8 mouse cellular contexts compared by ENCODE assay signal in genomic region chr7:100120791-100121261, GRCm38 (mm10). TPM values are rescaled to one million over a fixed set of nuclear protein-coding genes. Genes with fewer than 3 reads are reported as not detected.
DNase-seq lines count a peak whose midpoint lies in the region; ATAC-seq lines count a peak whose summit lies in the region.

No protein-coding gene starts in this region.

- peaks cover 44% of the 10 kb centered on the region for H3K4me1 ChIP-seq in erythroblast, embryonic 14.5 days (ENCODE audit: control insufficient read depth)
- H3K4me1 ChIP-seq in intestine, embryonic 15.5 days (replicated peaks): no peaks in the 10 kb centered on the region

- WGBS in intestine, embryonic 15.5 days: 0% methylated on average over 25 of the region's 25 CpGs

- H3K4me2 ChIP-seq in intestine, embryonic 15.5 days (replicated peaks): peak overlapping the region; percentile 69

- peak overlapping the region; percentile 95 for H3K4me3 ChIP-seq in erythroblast, embryonic 14.5 days (replicated peaks)
- H3K4me3 ChIP-seq in intestine, embryonic 15.5 days (replicated peaks): peak overlapping the region; percentile 79

- peak; percentile 7 to 13 for DNase-seq in left cerebral cortex, postnatal 25 days (ENCODE audit: low spot score in 2 of 2)
- DNase-seq in left cerebral cortex, postnatal 36 days (ENCODE audit: low spot score in 2 of 2): no peak
- DNase-seq in R1 (ENCODE audit: low read depth, low spot score): peak; percentile 75
- peak; percentile 40 for DNase-seq in lung, postnatal 36 days
- peak; percentile 38 to 51 for DNase-seq in spleen, postnatal 14 days (ENCODE audit: low spot score in 2 of 2)

- H3K36me3 ChIP-seq in erythroblast, embryonic 14.5 days (ENCODE audit: control insufficient read depth): peaks cover 42% of the 10 kb centered on the region
- H3K36me3 ChIP-seq in intestine, embryonic 15.5 days: peaks cover 8% of the 10 kb centered on the region; the same call in 1 of the 2 replicates

- ATAC-seq in intestine, embryonic 15.5 days: peak; percentile 72
- no peak for ATAC-seq in activated CD4-positive, CD25-positive, alpha-beta regulatory T cell, adult 4 months

- peak overlapping the region; percentile 82 for H3K9ac ChIP-seq in intestine, embryonic 15.5 days

- peaks cover 4% of the 10 kb centered on the region for H3K9me3 ChIP-seq in erythroblast, embryonic 14.5 days (ENCODE audit: control insufficient read depth, low read length)
- no peaks in the 10 kb centered on the region for H3K9me3 ChIP-seq in intestine, embryonic 15.5 days

- peak overlapping the region; percentile 88 for H3K27ac ChIP-seq in intestine, embryonic 15.5 days

- intact Hi-C loops in left cerebral cortex, postnatal 25 days (cut with DNase I): loop anchor here (1.0 to 5.0 kb wide), 3 partner anchors 38 to 106 kb away; partner anchors contain the start of genes Lipt2 and Pgm2l1
- intact Hi-C loops in left cerebral cortex, postnatal 36 days (cut with DNase I): loop anchor here (1.0 to 10.0 kb wide), 3 partner anchors 38 to 106 kb away; partner anchors contain the start of genes Lipt2 and Pgm2l1

- H3K27me3 ChIP-seq in erythroblast, embryonic 14.5 days (ENCODE audit: control insufficient read depth): no peaks in the 10 kb centered on the region
- no peaks in the 10 kb centered on the region for H3K27me3 ChIP-seq in intestine, embryonic 15.5 days (replicated peaks)

RNA-seq across cellular contexts. Expression of gene Pold3, which starts 0.5 kb away (rescaled TPM):
- 10 to 100 TPM; 32.9 to 35.7 TPM for total RNA-seq in left cerebral cortex, postnatal 25 days (2021)
- 10 to 100 TPM; 23.0 to 37.3 TPM for total RNA-seq in left cerebral cortex, postnatal 36 days (2021)
- 1.2 and 2.9 TPM in 2 replicates for polyA plus RNA-seq in erythroblast, embryonic 14.5 days (2012)
- polyA plus RNA-seq in intestine, embryonic 15.5 days (2015; fragmentation: Nextera tagmentation; extraction: Ambion mirVana): 52.6 and 54.7 TPM in 2 replicates
- 10 to 100 TPM; 40.6 to 44.4 TPM for polyA plus RNA-seq in activated CD4-positive, CD25-positive, alpha-beta regulatory T cell, adult 4 months (2017; shearing (Covaris generic))

RNA-seq across cellular contexts. Expression of gene Lipt2, which starts 38.3 kb away (rescaled TPM):
- 1 to 10 TPM; 4.9 to 5.4 TPM for total RNA-seq in left cerebral cortex, postnatal 25 days (2021)
- 1 to 10 TPM; 4.2 to 5.8 TPM for total RNA-seq in left cerebral cortex, postnatal 36 days (2021)
- polyA plus RNA-seq in erythroblast, embryonic 14.5 days (2012): 0.02 and 0.13 TPM in 2 replicates
- polyA plus RNA-seq in intestine, embryonic 15.5 days (2015; fragmentation: Nextera tagmentation; extraction: Ambion mirVana): 21.9 and 23.0 TPM in 2 replicates
- polyA plus RNA-seq in activated CD4-positive, CD25-positive, alpha-beta regulatory T cell, adult 4 months (2017; shearing (Covaris generic)): under 1 TPM in 1 of 2 experiments, not detected in 1; 0.56 TPM

RNA-seq across cellular contexts. Expression of gene Kcne3, which starts 55.5 kb away (rescaled TPM):
- total RNA-seq in left cerebral cortex, postnatal 25 days (2021): not detected
- total RNA-seq in left cerebral cortex, postnatal 36 days (2021): under 1 TPM; 0.35 to 0.57 TPM
- not detected in 2 replicates for polyA plus RNA-seq in erythroblast, embryonic 14.5 days (2012)
- polyA plus RNA-seq in intestine, embryonic 15.5 days (2015; fragmentation: Nextera tagmentation; extraction: Ambion mirVana): 58.7 and 63.1 TPM in 2 replicates
- polyA plus RNA-seq in activated CD4-positive, CD25-positive, alpha-beta regulatory T cell, adult 4 months (2017; shearing (Covaris generic)): not detected

Comparison
In these comparisons a context has a peak if more than half of its experiments do, and no peak if none do; other contexts are left out.
1. DNase-seq: peak in left cerebral cortex, postnatal 25 days (2 of 2), R1 (single experiment), lung, postnatal 36 days (single experiment) and spleen, postnatal 14 days (2 of 2); none in left cerebral cortex, postnatal 36 days (0 of 2).
2. RNA of gene Pold3, which starts 0.5 kb away (polyA plus RNA-seq): 52.6 to 54.7 TPM in intestine, embryonic 15.5 days and 40.6 to 44.4 TPM in activated CD4-positive, CD25-positive, alpha-beta regulatory T cell, adult 4 months; 1.2 to 2.9 TPM in erythroblast, embryonic 14.5 days; every median in the first group is over 10 times any median in the second.
3. RNA of gene Lipt2, which starts 38.3 kb away (polyA plus RNA-seq): 21.9 to 23.0 TPM in intestine, embryonic 15.5 days; 0.56 TPM in activated CD4-positive, CD25-positive, alpha-beta regulatory T cell, adult 4 months and 0.02 to 0.13 TPM in erythroblast, embryonic 14.5 days; every median in the first group is over 10 times any median in the second.
4. RNA of gene Kcne3, which starts 55.5 kb away (polyA plus RNA-seq): 58.7 to 63.1 TPM in intestine, embryonic 15.5 days; not detected in activated CD4-positive, CD25-positive, alpha-beta regulatory T cell, adult 4 months and not detected in erythroblast, embryonic 14.5 days; every median in the first group is over 10 times any median in the second.